In the genomic region with DNA sequence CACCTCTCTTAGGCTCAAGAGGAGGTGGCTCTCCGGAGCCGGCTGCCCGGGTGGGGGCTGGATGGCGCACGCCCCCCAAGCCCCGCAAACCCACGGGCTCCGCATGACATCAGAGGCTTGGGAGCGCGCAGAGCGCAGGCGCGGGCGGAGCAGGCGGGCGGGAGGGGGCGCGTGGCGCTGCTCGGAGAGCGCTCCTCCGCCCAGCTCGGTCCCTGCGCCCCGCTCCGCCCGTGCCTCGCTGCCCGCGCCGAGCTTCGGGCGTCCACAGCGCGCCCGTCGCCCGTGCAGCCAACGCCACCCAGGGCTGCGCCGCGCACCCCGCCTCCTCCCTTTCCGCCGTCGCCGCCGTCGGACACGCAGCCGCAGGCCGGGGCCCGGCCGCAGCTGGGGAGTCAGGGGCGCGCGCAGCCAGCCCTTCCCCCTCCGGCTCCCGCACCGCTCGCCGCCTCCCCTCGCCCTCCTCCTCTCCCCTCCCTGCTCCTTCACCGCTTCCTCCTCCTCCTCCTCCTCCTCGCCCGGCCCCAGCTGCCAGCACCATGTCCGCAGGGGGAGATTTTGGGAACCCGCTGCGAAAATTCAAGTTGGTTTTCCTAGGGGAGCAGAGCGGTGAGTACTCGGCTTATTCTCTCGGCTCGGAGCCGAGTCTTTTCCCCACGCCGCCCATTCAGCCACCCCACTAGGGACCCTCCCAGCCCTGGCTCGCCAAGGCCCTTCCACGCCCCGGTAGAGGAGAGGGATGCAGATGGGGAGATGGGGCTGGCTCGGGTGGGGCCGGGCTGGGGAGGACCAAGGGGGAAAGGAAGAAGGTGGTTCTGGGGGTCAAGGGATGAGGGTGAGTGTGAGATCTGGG, we compare ENCODE assay signal across 7 mouse cellular contexts. TPM values are rescaled to one million over a fixed set of nuclear protein-coding genes. Genes with fewer than 3 reads are reported as not detected.
DNase-seq lines count a peak whose midpoint lies in the region; ATAC-seq and TF ChIP-seq lines count a peak whose summit lies in the region.

A gene (plus strand): TSS at position 167 of the 850 bp plus-strand sequence.

- H3K4me3 ChIP-seq in forebrain, embryonic 13.5 days, result peak within 1 kb of the TSS; percentile 79
- peak within 1 kb of the TSS; percentile 89 for H3K4me3 ChIP-seq in hindbrain, embryonic 11.5 days (ENCODE audit: low read depth, low read length)
- peak within 1 kb of the TSS; percentile 89 for H3K4me3 ChIP-seq in megakaryocyte, embryonic 14.5 days (replicated peaks)

- POLR2A ChIA-PET in Patski (lab: Charles Lee), result interaction anchor here (0.6 kb wide), 2 partner anchors 90 to 167 kb away, joined by 3 read pairs; a partner anchor contains a TSS

- H3K27me3 ChIP-seq in Patski, result no peaks in the 10 kb centered on the region
- H3K27me3 ChIP-seq in forebrain, embryonic 13.5 days, result peaks cover 9% of the 10 kb centered on the region
- peaks cover 3% of the 10 kb centered on the region; the same call in 1 of the 2 replicates for H3K27me3 ChIP-seq in hindbrain, embryonic 11.5 days (ENCODE audit: control insufficient read depth, insufficient read depth, low read length)
- H3K27me3 ChIP-seq in megakaryocyte, embryonic 14.5 days (replicated peaks), result peaks cover 73% of the 10 kb centered on the region

- peak; percentile 78 for ATAC-seq in Patski
- ATAC-seq in forebrain, embryonic 13.5 days, result peak; percentile 82
- ATAC-seq in hindbrain, embryonic 11.5 days (ENCODE audit: low FRiP score), result peak; percentile 74

- H3K9ac ChIP-seq in forebrain, embryonic 13.5 days, result peak within 1 kb of the TSS; percentile 88
- peak within 1 kb of the TSS; percentile 93 for H3K9ac ChIP-seq in hindbrain, embryonic 11.5 days (ENCODE audit: low read depth, low read length)

- peaks cover 61% of the 10 kb centered on the region for H3K4me1 ChIP-seq in forebrain, embryonic 13.5 days
- H3K4me1 ChIP-seq in hindbrain, embryonic 11.5 days (replicated peaks; ENCODE audit: control insufficient read depth, insufficient read depth, low read length), result peaks cover 9% of the 10 kb centered on the region
- H3K4me1 ChIP-seq in megakaryocyte, embryonic 14.5 days, result peaks cover 16% of the 10 kb centered on the region

- DNase-seq in Patski (ENCODE audit: low read depth, low spot score), result no peak
- DNase-seq in brain, embryonic 18.5 days (ENCODE audit: low read depth, low spot score), result peak; percentile 56
- peak; percentile 83 for DNase-seq in hindbrain, embryonic 11.5 days (ENCODE audit: low spot score)
- peak; percentile 67 to 85 for DNase-seq in left cerebral cortex, postnatal 10 days (ENCODE audit: extremely low spot score in 1 of 2, low spot score in 2 of 2)
- peak; percentile 32 for DNase-seq in skeletal muscle tissue, adult 2 months (ENCODE audit: low read depth, low spot score)

- peak within 1 kb of the TSS; percentile 92 for H3K27ac ChIP-seq in forebrain, embryonic 13.5 days
- H3K27ac ChIP-seq in hindbrain, embryonic 11.5 days (ENCODE audit: low read depth, low read length), result peak within 1 kb of the TSS; percentile 90

- CTCF ChIA-PET in Patski (lab: Charles Lee), result interaction anchor here (0.8 to 1.1 kb wide), 2 partner anchors 13 to 18 kb away, joined by 3 to 4 read pairs; no protein-coding TSS in a partner anchor

- in situ Hi-C loops in Patski (cut with MboI; ENCODE audit: low pct_unique_long_range_greater_than_20kb), result loop anchor here (10.0 kb wide), 1 partner anchor 193 kb away; a partner anchor contains a TSS

- TF ChIP-seq CTCF in Patski (IDR thresholded peaks at IDR 0.05), result no peak

- intact Hi-C loops in left cerebral cortex, postnatal 10 days (cut with DNase I), result loop anchor here (5.0 kb wide), 1 partner anchor 190 kb away; no protein-coding TSS in a partner anchor

- peaks cover 10% of the 10 kb centered on the region for H3K36me3 ChIP-seq in forebrain, embryonic 13.5 days (ENCODE audit: poor library complexity, severe bottlenecking)
- no peaks in the 10 kb centered on the region for H3K36me3 ChIP-seq in hindbrain, embryonic 11.5 days (ENCODE audit: control insufficient read depth, insufficient read depth, low read length)
- no peaks in the 10 kb centered on the region for H3K36me3 ChIP-seq in megakaryocyte, embryonic 14.5 days (replicated peaks; ENCODE audit: low read length)

- no peaks in the 10 kb centered on the region for H3K9me3 ChIP-seq in forebrain, embryonic 13.5 days (replicated peaks)
- H3K9me3 ChIP-seq in hindbrain, embryonic 11.5 days (ENCODE audit: control insufficient read depth, low read length), result no peaks in the 10 kb centered on the region
- H3K9me3 ChIP-seq in megakaryocyte, embryonic 14.5 days, result no peaks in the 10 kb centered on the region; the same call in 1 of the 2 replicates

- peak within 1 kb of the TSS; percentile 94 for H3K4me2 ChIP-seq in forebrain, embryonic 13.5 days
- peak within 1 kb of the TSS; percentile 86 for H3K4me2 ChIP-seq in hindbrain, embryonic 11.5 days (replicated peaks; ENCODE audit: low read depth, low read length)

- WGBS in forebrain, embryonic 13.5 days, result under 1% methylated on average over 69 of the region's 81 CpGs
- WGBS in hindbrain, embryonic 11.5 days, result 1% methylated on average over 31 of the region's 81 CpGs

RNA-seq across cellular contexts. Expression of the gene that starts here (rescaled TPM):
- 43.8 TPM for polyA plus RNA-seq in Patski (2021)
- 38.5 TPM in 2 replicates for polyA plus RNA-seq in forebrain, embryonic 13.5 days (2015; fragmentation: Nextera tagmentation; extraction: Ambion mirVana)
- polyA plus RNA-seq in hindbrain, embryonic 11.5 days (2014; fragmentation: Nextera tagmentation; extraction: Ambion mirVana), result 24.1 and 24.2 TPM in 2 replicates
- 100 to 1,000 TPM; 623 to 633 TPM for total RNA-seq in left cerebral cortex, postnatal 10 days (2021)
- not detected in 2 replicates for polyA plus RNA-seq in megakaryocyte, embryonic 14.5 days (2012; ENCODE audit: insufficient read depth, low replicate concordance)

Comparison
In these comparisons a context has a peak if more than half of its experiments do, and no peak if none do; other contexts are left out.
1. RNA of the gene that starts here (polyA plus RNA-seq): 43.8 TPM in Patski (single experiment), 38.5 TPM in forebrain, embryonic 13.5 days and 24.1 to 24.2 TPM in hindbrain, embryonic 11.5 days; not detected in megakaryocyte, embryonic 14.5 days; every median in the first group is over 10 times any median in the second.
2. Peak in every context shown above with its lines, with median percentiles within 50 percentile points of each other: ATAC-seq and H3K4me3 ChIP-seq.